Mouse (Mus musculus) natural killer cell, adult 2 months (primary cell): ENCODE data around the gene Gm11011.

Experiments
- DNase-seq, 2 experiments: peaks; one replicate each; pipeline ENCODE4 v3.0.0; 2022; ENCODE audit warnings: low spot score in 2 of 2

Gm11011 gene

GRCm38 (mm10) chr2:169589697-169590096 lies 2.2 kb upstream of the Gm11011 start:
- DNase-seq: no peak

DNA sequence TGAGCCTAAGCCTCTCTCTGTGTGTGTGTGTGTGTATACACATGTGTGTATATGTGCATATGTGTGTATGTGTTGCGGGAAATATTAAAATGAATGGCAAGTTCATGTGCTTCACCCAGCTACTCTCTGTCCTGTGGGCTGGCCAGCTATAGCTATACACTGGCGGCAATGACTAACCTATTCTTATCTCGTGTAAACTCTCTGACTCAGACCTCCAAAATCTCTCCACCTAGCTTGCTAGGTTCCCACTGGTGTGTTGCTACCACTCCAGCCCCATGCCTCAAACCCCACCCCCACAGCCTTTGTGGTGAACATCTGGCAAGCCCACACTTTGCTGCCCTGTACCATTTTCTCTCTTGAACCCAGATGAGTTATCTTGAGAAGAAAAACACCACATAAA lies 857 bp downstream of the Gm11011 start:
- no peak for DNase-seq

- DNase-seq: no peak
Measured at GRCm38 (mm10) chr2:169585631-169586285, 1.8 kb downstream of the Gm11011 start.

DNA sequence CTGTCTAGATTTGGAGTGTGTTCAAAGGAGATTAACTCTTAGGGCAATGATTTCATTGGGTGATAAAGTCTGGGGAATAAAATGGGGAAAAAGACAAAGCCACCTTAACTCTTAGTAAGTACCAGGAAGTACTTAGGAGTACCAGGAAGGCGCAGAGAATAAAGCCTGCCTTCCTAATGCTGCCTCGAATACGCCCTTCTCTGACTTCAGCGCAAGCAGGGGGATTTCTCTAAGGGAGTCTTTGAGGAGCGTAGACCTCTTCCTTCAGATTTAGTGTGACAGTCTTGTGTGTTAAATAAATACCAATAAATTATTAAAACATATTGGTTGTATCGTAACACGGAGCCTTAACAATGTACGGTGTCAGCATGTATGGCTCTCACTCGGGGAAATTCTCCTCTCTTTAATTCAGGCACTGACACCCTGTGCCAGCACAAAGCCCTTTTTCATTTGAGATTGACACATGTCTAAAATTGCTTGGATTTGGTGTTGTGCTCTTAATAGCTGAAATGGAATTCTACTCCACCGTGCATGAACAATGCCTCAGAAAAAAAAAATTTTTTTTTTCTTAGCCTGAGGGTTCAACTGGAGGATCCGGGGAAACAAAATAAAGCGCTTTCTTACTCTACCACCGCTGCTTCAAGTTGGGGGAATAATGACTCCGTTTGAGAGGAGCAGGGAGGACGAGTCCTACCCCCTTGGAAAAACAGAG lies 2.6 kb downstream of the Gm11011 start:
- DNase-seq: no peak

DNA sequence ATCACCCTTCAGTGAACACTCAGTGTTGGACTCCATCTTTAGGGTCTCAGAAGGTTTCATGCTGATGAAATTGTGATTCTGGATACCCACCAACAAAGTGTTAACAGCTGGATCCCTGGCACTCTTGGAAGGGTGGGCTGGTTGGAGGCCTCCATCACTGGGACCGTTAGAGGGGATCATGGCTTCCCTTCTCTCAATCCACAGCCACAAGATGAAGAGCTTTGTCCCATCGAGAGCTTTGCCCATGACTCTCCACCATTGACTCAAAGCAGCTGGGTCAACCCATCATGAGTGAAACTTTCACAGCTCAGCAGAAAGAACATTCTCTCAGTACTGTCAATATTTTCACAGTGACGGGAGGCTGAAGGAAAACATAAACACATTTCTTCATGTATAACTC lies 4.1 kb downstream of the Gm11011 start:
- no peak for DNase-seq

- DNase-seq: no peak
Measured at GRCm38 (mm10) chr2:169577508-169578196, 9.9 kb downstream of the Gm11011 start.

GRCm38 (mm10) chr2:169570063-169570462 lies 17.5 kb downstream of the Gm11011 start:
- no peak for DNase-seq

DNA sequence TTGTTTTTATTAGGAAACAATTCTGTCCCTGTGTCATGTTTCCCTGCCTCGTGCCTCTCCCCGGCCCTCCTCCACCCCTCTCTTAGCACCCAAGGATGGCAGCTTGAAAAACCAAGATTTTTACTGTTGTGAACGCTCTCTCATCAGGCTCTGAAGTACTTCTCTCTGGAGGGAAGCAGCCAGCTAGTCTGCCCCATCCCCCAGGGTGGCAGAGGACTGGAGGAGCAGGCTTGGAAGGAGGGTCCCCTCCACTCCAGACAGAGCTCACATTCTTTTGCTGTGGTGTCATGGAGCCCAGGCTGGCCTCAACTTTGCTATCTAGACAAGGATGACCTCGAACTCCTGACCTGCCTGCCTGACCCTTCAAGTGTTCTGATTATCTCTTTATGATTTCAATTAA lies 21.4 kb downstream of the Gm11011 start:
- DNase-seq: no peak

GRCm38 (mm10) chr2:169565751-169566150 lies 21.8 kb downstream of the Gm11011 start:
- DNase-seq: no peak

DNA sequence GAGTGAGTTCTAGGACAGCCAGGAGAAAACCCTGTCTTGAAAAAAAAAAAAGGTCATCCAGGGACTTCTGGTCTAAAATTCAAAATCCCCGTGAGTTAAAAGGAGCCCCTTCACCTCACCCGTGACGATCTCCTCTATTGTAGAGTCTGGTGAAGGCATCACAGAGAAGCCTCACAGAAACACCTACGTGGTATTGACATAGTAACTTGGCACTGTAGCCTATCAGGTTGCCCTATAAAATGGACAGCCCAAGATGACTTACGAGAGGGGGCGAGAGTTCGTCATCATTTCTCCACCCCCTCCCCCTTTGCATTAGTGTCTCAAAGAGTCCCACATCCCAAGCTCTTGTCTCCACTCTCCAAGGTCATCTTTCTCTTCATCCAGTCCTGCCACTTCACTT lies 41.9 kb downstream of the Gm11011 start:
- DNase-seq: no peak

DNA sequence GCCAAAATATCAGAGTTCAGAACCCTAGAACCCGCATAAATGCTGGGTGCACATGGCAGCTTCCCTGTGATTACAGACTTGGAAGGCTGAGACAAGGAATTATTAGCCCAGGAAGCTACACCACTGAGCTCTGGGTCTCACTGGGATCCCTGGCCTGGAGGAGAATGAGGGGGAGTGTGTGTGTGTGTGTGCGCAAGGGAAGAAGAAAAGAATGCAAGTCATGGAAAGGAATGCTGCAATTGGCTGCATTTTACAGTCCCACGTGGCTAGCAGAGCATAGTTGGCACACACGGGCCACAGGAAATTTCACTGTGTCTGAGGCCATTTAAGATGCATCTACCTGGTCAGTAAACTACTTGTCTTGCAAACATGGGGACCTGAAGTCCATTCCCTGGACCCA lies 48.6 kb downstream of the Gm11011 start:
- DNase-seq: no peak
